Mouse (Mus musculus): ENCODE data around the gene Babam1.
"Not testable (repeated sequence)": the region's sequence is repeated elsewhere in the genome, so short reads cannot be mapped to it uniquely, and the experiment has no call there.

Babam1 gene

GRCm38 (mm10) chr8:71408231-71408630, 11.6 kb downstream of the Babam1 start:
- no peak for DNase-seq

- no peak for DNase-seq
These were observed 15.0 kb downstream of the Babam1 start for GRCm38 (mm10) chr8:71411535-71412273.

GRCm38 (mm10) chr8:71422121-71422520, 25.5 kb downstream of the Babam1 start:
- no peak for DNase-seq

DNA sequence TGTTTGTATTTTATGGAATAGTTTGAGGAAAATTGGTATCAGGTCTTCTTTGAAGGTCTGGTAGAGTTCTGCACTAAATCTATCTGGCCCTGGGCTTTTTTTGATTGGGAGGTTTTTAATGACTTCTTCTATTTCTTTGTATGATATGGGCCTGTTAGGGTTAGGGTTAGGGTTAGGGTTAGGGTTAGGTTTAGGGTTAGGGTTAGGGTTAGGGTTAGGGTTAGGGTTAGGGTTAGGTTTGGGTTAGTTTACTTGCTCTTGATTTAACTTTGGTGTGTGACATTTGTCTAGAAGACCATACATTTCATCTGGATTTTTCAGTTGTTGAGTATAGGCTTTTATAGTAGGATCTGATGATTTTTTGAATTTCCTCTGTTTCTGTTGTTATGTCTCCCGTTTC, 36.3 kb downstream of the Babam1 start:
- DNase-seq = not testable (repeated sequence)

DNA sequence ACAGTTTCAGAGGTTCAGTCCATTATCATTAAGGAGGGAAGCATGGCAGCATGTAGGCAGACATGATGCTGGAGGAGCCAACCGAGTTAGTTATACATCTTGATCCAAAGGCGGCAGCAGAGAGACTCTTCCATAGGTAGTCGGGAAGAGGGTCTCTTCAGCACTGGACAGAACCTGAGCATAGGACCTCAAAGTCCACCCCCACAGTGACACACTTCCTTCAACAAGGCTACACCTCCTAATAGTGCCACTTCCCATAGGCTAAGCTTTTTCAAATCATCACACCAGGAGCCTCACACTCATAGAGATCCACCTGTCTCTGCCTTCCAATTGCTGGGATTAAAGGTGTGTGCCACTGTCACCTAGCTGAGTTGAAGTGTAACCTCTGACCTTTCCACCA, 40.4 kb downstream of the Babam1 start:
- no peak for DNase-seq

DNA sequence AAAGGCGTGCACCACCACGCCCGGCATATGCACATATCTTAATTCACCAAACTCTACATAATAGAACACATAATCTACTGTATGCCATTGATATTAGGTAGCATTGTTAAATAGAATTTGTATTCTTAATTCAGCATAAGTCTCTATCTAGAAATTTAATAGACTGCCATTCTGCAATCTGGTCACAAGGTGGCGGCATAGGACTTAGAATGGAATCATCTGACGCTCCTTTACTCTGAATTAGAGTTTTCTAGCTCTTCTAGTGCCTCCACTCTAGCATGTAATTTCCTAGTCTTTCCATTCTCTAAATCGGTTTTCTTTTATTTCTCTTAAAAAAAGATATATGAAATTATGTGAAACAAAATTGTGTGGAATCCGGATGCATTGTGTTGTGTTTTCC, 44.7 kb downstream of the Babam1 start:
- DNase-seq = no peak

- DNase-seq = no peak
These were observed 48.4 kb downstream of the Babam1 start for GRCm38 (mm10) chr8:71445096-71445495.

DNA sequence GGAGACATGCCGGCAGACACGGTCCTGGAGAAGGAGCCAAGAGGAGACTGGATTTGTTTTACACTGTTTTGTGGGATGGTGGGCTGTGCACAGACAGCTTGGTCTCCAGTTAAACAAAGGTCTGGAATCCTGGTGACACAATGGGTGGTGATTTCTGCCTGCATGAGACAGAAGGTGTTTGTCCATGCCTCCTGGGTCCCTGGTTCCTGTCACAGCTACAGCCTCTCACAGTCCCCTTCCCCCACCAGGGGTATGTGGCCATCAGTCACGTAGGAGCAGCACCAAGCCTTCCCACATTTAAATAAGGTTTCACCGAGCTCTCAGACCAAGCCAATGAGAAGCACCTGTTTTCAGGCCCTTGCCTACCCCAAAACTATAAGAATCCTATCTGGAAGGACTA, 54.7 kb downstream of the Babam1 start:
- no peak for DNase-seq

GRCm38 (mm10) chr8:71451777-71452176, 55.1 kb downstream of the Babam1 start:
- no peak for DNase-seq

- DNase-seq = no peak
These were observed 56.0 kb downstream of the Babam1 start for GRCm38 (mm10) chr8:71452669-71453068.

Measured in layer of hippocampus, adult 9-11 months (tissue).